Mouse (Mus musculus) olfactory bulb, adult 2 months (tissue): ENCODE data around the gene Gm49339. TPM values are rescaled to one million over a fixed set of nuclear protein-coding genes. Genes with fewer than 3 reads are reported as not detected.

ENCODE experiments used
- H3K27ac ChIP-seq: fragments of 200-500 bp; 2 replicates; pipeline ENCODE4 v1.5.1; 2012; ENCODE audit warnings: low read depth, low read length; ENCODE audit not compliant: insufficient read depth
- H3K4me1 ChIP-seq: fragments of 200-500 bp; 2 replicates; pipeline ENCODE4 v1.6.1; 2012; ENCODE audit warnings: low read length; ENCODE audit not compliant: control insufficient read depth, insufficient read depth
- H3K4me3 ChIP-seq: fragments of 200-500 bp; 2 replicates; pipeline ENCODE4 v1.5.1; 2012; ENCODE audit warnings: mild to moderate bottlenecking, low read depth, low read length, moderate library complexity; ENCODE audit not compliant: insufficient read depth
- CTCF ChIP-seq: fragments of 200-500 bp; IDR thresholded peaks from 2 replicates; pipeline ENCODE4 v1.5.1; 2012; ENCODE audit warnings: low read depth, mild to moderate bottlenecking, low read length, moderate library complexity; ENCODE audit not compliant: insufficient read depth
- POLR2A ChIP-seq: fragments of 200-500 bp; IDR thresholded peaks from 2 replicates; pipeline ENCODE4 v1.6.1; 2012; ENCODE audit warnings: mild to moderate bottlenecking, low read depth, low read length, moderate library complexity; ENCODE audit not compliant: insufficient read depth
- WGBS: fragments of 180-500 bp; shearing (Covaris S2); methylation state at CpG from one replicate; pipeline ENCODE4 v1.1.7; 2018; 5-methylcytosine and 5-hydroxymethylcytosine counted together
- polyA plus RNA-seq: library from polyadenylated mRNA; stranded (reverse); fragments of >200 nt; gene quantifications from 2 replicates; pipeline ENCODE4 v1.2.4, GENCODE M21; 2012; ENCODE audit warnings: low replicate concordance; ENCODE audit not compliant: missing spikeins, insufficient read depth, insufficient read length

Gm49339 gene
- polyA plus RNA-seq, 1 experiment: not detected

GRCm38 (mm10) chr10:51520021-51520420, 39.6 kb downstream of the Gm49339 start:
- no peaks in the 10 kb centered on the region for H3K4me1 ChIP-seq
- H3K4me3 ChIP-seq: no peak overlapping the region
- no peak for TF ChIP-seq POLR2A
- TF ChIP-seq CTCF: no peak
- no peak overlapping the region for H3K27ac ChIP-seq

GRCm38 (mm10) chr10:51521453-51521852, 41.0 kb downstream of the Gm49339 start:
- Histone ChIP-seq H3K27ac (no peak overlapping the region), H3K4me3 (no peak overlapping the region), H3K4me1 (no peaks in the 10 kb centered on the region)
- TF ChIP-seq POLR2A (no peak), CTCF (no peak)

- 77% methylated on average over 7 of the region's 7 CpGs for WGBS
- no peak for TF ChIP-seq CTCF
- no peak for TF ChIP-seq POLR2A
- Histone ChIP-seq H3K27ac (no peak overlapping the region), H3K4me1 (no peaks in the 10 kb centered on the region), H3K4me3 (no peak overlapping the region)
Measured at GRCm38 (mm10) chr10:51526090-51526489, 45.7 kb downstream of the Gm49339 start.

- Histone ChIP-seq H3K4me1 (no peaks in the 10 kb centered on the region), H3K4me3 (no peak overlapping the region), H3K27ac (no peak overlapping the region)
- no peak for TF ChIP-seq POLR2A
- TF ChIP-seq CTCF: no peak
- 70% methylated on average over 4 of the region's 4 CpGs for WGBS
Measured at GRCm38 (mm10) chr10:51526633-51527032, 46.2 kb downstream of the Gm49339 start.

GRCm38 (mm10) chr10:51528840-51529434, 48.5 kb downstream of the Gm49339 start:
- WGBS: 86% methylated on average over 8 of the region's 8 CpGs
- no peak for TF ChIP-seq POLR2A
- no peak overlapping the region for H3K27ac ChIP-seq
- H3K4me1 ChIP-seq: no peaks in the 10 kb centered on the region
- no peak overlapping the region for H3K4me3 ChIP-seq

- H3K27ac ChIP-seq: no peak overlapping the region
- no peak overlapping the region for H3K4me3 ChIP-seq
- H3K4me1 ChIP-seq: no peaks in the 10 kb centered on the region
- TF ChIP-seq CTCF: no peak
- no peak for TF ChIP-seq POLR2A
- WGBS: 80% methylated on average over 3 of the region's 3 CpGs
Measured at GRCm38 (mm10) chr10:51529497-51529896, 49.1 kb downstream of the Gm49339 start.

GRCm38 (mm10) chr10:51530813-51531212, 50.4 kb downstream of the Gm49339 start:
- no peaks in the 10 kb centered on the region for H3K4me1 ChIP-seq
- TF ChIP-seq POLR2A (no peak), CTCF (no peak)
- no peak overlapping the region for H3K4me3 ChIP-seq
- WGBS: 83% methylated on average over 7 of the region's 7 CpGs
- H3K27ac ChIP-seq: no peak overlapping the region

Other genes with a start within 250 kb of the Gm49339 start
- gene Lilr4b, start within 50 bp of the Gm49339 start, polyA plus RNA-seq: not detected in 2 replicates
- not detected in 2 replicates for gene Lilrb4a, start 10.3 kb downstream of the Gm49339 start, polyA plus RNA-seq
- gene Fam162b, start 109.9 kb downstream of the Gm49339 start, polyA plus RNA-seq: not detected in 2 replicates
- not detected in 2 replicates for gene Gprc6a, start 150.8 kb downstream of the Gm49339 start, polyA plus RNA-seq
- not detected in 2 replicates for gene Rfx6, start 197.1 kb downstream of the Gm49339 start, polyA plus RNA-seq